Mouse (Mus musculus) cerebellum, adult 9-11 months (tissue): ENCODE data around the gene Olfr1447.

Source experiments
- DNase-seq: peaks from one replicate; pipeline ENCODE4 v3.0.0; 2022

Gene Olfr1447

GRCm38 (mm10) chr19:12903643-12904042, at the start of gene Olfr1447:
Gene Olfr1447 (minus strand): TSS chr19:12903743.
- DNase-seq = no peak

- no peak for DNase-seq
Measured at GRCm38 (mm10) chr19:12949958-12950357, 46.4 kb upstream of the Olfr1447 start, which contains the start of gene Olfr1450. Gene Olfr1450 (plus strand): TSS chr19:12950258.

- DNase-seq = no peak
Measured at GRCm38 (mm10) chr19:12930540-12930939, 27.0 kb upstream of the Olfr1447 start, which contains the start of gene Olfr1449. Gene Olfr1449 (plus strand): TSS chr19:12930840.

GRCm38 (mm10) chr19:12924319-12924718, 20.8 kb upstream of the Olfr1447 start, which contains the start of gene Olfr1448:
Gene Olfr1448 (minus strand): TSS chr19:12924419.
- DNase-seq = no peak

GRCm38 (mm10) chr19:12893424-12893823, 10.1 kb downstream of the Olfr1447 start, which contains the start of gene Olfr1446:
Gene Olfr1446 (minus strand): TSS chr19:12893524.
- no peak for DNase-seq

GRCm38 (mm10) chr19:12883555-12883954, 20.0 kb downstream of the Olfr1447 start, which contains the start of gene Olfr1445:
Gene Olfr1445 (plus strand): TSS chr19:12883855.
- DNase-seq = no peak

GRCm38 (mm10) chr19:12856983-12857382, 46.6 kb downstream of the Olfr1447 start, which contains the start of gene Olfr1444:
Gene Olfr1444 (plus strand): TSS chr19:12857283.
- DNase-seq = no peak
